Mouse (Mus musculus) embryonic facial prominence, embryonic 11.5 days (tissue): ENCODE measurements around the gene Ntn1. TPM values are rescaled to one million over a fixed set of nuclear protein-coding genes. Genes with fewer than 3 reads are reported as not detected.
A peak's percentile ranks its signal among the peaks of the same experiment; 100 is the strongest.

Source experiments
- ATAC-seq: fragments of 200-750 bp; cut with Nextera tagmentation; replicated peaks from 2 replicates; pipeline ENCODE4 v1.8.0; 2017; ENCODE audit warnings: low read depth; ENCODE audit not compliant: insufficient number of reproducible peaks, low FRiP score, low TSS enrichment
- DNase-seq: peaks from one replicate; pipeline ENCODE4 v3.0.0-alpha.2; 2015; ENCODE audit warnings: low spot score
- H3K27ac ChIP-seq: fragments of 300-500 bp; sonication (generic); replicated peaks from 2 replicates; pipeline ENCODE4 v1.5.1; 2014; ENCODE audit warnings: mild to moderate bottlenecking, low read depth, low read length, control low read depth
- H3K27me3 ChIP-seq: fragments of 300-500 bp; sonication (generic); 2 replicates; pipeline ENCODE4 v1.6.1; 2014; ENCODE audit warnings: mild to moderate bottlenecking, low read length, moderate library complexity, mixed read lengths; ENCODE audit not compliant: control insufficient read depth, insufficient read depth
- H3K36me3 ChIP-seq: fragments of 300-500 bp; sonication (generic); replicated peaks from 2 replicates; pipeline ENCODE4 v1.6.1; 2014; ENCODE audit warnings: low read depth, mild to moderate bottlenecking, low read length, moderate library complexity, mixed read lengths; ENCODE audit not compliant: control insufficient read depth, insufficient read depth
- H3K4me1 ChIP-seq: fragments of 300-500 bp; sonication (generic); 2 replicates; pipeline ENCODE4 v1.6.1; 2014; ENCODE audit warnings: low read length, mixed read lengths; ENCODE audit not compliant: control insufficient read depth, insufficient read depth
- H3K4me2 ChIP-seq: fragments of 300-500 bp; sonication (generic); 2 replicates; pipeline ENCODE4 v1.6.1; 2014; ENCODE audit warnings: low read depth, mild to moderate bottlenecking, control low read depth, low read length, moderate library complexity
- H3K4me3 ChIP-seq: fragments of 300-500 bp; sonication (generic); 2 replicates; pipeline ENCODE4 v1.5.1; 2014; ENCODE audit warnings: low read depth, low read length, control low read depth
- H3K9ac ChIP-seq: fragments of 300-500 bp; sonication (generic); replicated peaks from 2 replicates; pipeline ENCODE4 v1.6.1; 2014; ENCODE audit warnings: mild to moderate bottlenecking, control low read depth, low read length
- H3K9me3 ChIP-seq: fragments of 300-500 bp; sonication (generic); replicated peaks from 2 replicates; pipeline ENCODE4 v1.6.1; 2016; ENCODE audit warnings: mild to moderate bottlenecking, low read length, inconsistent platforms, mixed read lengths; ENCODE audit not compliant: control insufficient read depth
- WGBS: fragments of 180-500 bp; shearing (Covaris S2); extraction: QIAGEN DNeasy Blood & Tissue Kit; methylation state at CpG from one replicate; pipeline ENCODE4 v1.1.7; 2014; 5-methylcytosine and 5-hydroxymethylcytosine counted together
- polyA plus RNA-seq: library from polyadenylated mRNA; unstranded; fragments of >200 nt; fragmentation: Nextera tagmentation; extraction: Ambion mirVana; gene quantifications from 2 replicates; pipeline ENCODE4 v1.2.1, GENCODE M21; 2014

Gene Ntn1
- polyA plus RNA-seq, 1 experiment from 2014 or later = 3.2 TPM

GRCm38 (mm10) chr11:68223143-68223542 is 177.5 kb downstream of the Ntn1 start:
- H3K27me3 ChIP-seq = no peaks in the 10 kb centered on the region
- 59% methylated on average over 13 of the region's 13 CpGs for WGBS
- H3K9me3 ChIP-seq = no peaks in the 10 kb centered on the region
- peaks cover 4% of the 10 kb centered on the region; the same call in 1 of the 2 replicates for H3K4me1 ChIP-seq
- DNase-seq = no peak
- no peak for ATAC-seq
- H3K9ac ChIP-seq = no peak overlapping the region
- no peak overlapping the region for H3K27ac ChIP-seq
- no peak overlapping the region for H3K4me3 ChIP-seq
- no peaks in the 10 kb centered on the region for H3K36me3 ChIP-seq
- no peak overlapping the region for H3K4me2 ChIP-seq

- 86% methylated on average over 7 of the region's 7 CpGs for WGBS
- Histone ChIP-seq H3K36me3 (no peaks in the 10 kb centered on the region), H3K4me1 (peaks cover 4% of the 10 kb centered on the region; the same call in 1 of the 2 replicates), H3K9ac (no peak overlapping the region), H3K4me2 (no peak overlapping the region), H3K9me3 (no peaks in the 10 kb centered on the region), H3K4me3 (no peak overlapping the region), H3K27ac (no peak overlapping the region), H3K27me3 (no peaks in the 10 kb centered on the region)
- ATAC-seq = no peak
- DNase-seq = no peak
Observed at GRCm38 (mm10) chr11:68222209-68222608, 178.4 kb downstream of the Ntn1 start.

GRCm38 (mm10) chr11:68220733-68221132 is 179.9 kb downstream of the Ntn1 start:
- Histone ChIP-seq H3K9ac (no peak overlapping the region), H3K36me3 (no peaks in the 10 kb centered on the region), H3K27ac (no peak overlapping the region), H3K27me3 (no peaks in the 10 kb centered on the region), H3K4me3 (no peak overlapping the region), H3K4me2 (no peak overlapping the region), H3K4me1 (peaks cover 4% of the 10 kb centered on the region), H3K9me3 (no peaks in the 10 kb centered on the region)
- WGBS = 37% methylated on average over 4 of the region's 4 CpGs
- ATAC-seq (no peak), DNase-seq (peak; percentile 73)

- ATAC-seq = no peak
- DNase-seq = no peak
- WGBS = 72% methylated on average over 11 of the region's 11 CpGs
- Histone ChIP-seq H3K9ac (no peak overlapping the region), H3K36me3 (no peaks in the 10 kb centered on the region), H3K9me3 (no peaks in the 10 kb centered on the region), H3K4me3 (no peak overlapping the region), H3K4me1 (peaks cover 15% of the 10 kb centered on the region), H3K4me2 (no peak overlapping the region), H3K27ac (no peak overlapping the region), H3K27me3 (no peaks in the 10 kb centered on the region)
Observed at GRCm38 (mm10) chr11:68216041-68216440, 184.6 kb downstream of the Ntn1 start.

GRCm38 (mm10) chr11:68215206-68215912 is 185.3 kb downstream of the Ntn1 start:
- no peaks in the 10 kb centered on the region for H3K27me3 ChIP-seq
- 0 out of 2 replicates have a peak, but pooled peaks have one; percentile 42 for ATAC-seq

GRCm38 (mm10) chr11:68214496-68215205 is 186.0 kb downstream of the Ntn1 start:
- no peaks in the 10 kb centered on the region for H3K9me3 ChIP-seq
- no peak overlapping the region for H3K9ac ChIP-seq
- H3K4me3 ChIP-seq = no peak overlapping the region
- no peaks in the 10 kb centered on the region for H3K27me3 ChIP-seq
- 70% methylated on average over 9 of the region's 9 CpGs for WGBS
- no peak for ATAC-seq
- DNase-seq = no peak
- no peaks in the 10 kb centered on the region for H3K36me3 ChIP-seq
- peaks cover 10% of the 10 kb centered on the region for H3K4me1 ChIP-seq
- H3K4me2 ChIP-seq = no peak overlapping the region
- 0 out of 2 replicates have a peak overlapping the region, but pooled peaks have one; percentile 16 for H3K27ac ChIP-seq

More at GRCm38 (mm10) chr11:68215206-68215912, 185.3 kb downstream of the Ntn1 start:
- Histone ChIP-seq H3K9me3 (no peaks in the 10 kb centered on the region), H3K4me2 (no peak overlapping the region), H3K36me3 (no peaks in the 10 kb centered on the region), H3K4me3 (no peak overlapping the region), H3K4me1 (peaks cover 10% of the 10 kb centered on the region), H3K27ac (peak overlapping the region; percentile 17; the same call in 1 of the 2 replicates), H3K9ac (no peak overlapping the region; the same call in 1 of the 2 replicates)
- peak; percentile 85 for DNase-seq
- whole genome bisulfite sequencing = 34% methylated on average over 6 of the region's 6 CpGs

- Histone ChIP-seq H3K4me2 (no peak overlapping the region), H3K36me3 (no peaks in the 10 kb centered on the region), H3K9me3 (no peaks in the 10 kb centered on the region), H3K27me3 (no peaks in the 10 kb centered on the region), H3K9ac (no peak overlapping the region), H3K27ac (no peak overlapping the region), H3K4me3 (no peak overlapping the region), H3K4me1 (peaks cover 10% of the 10 kb centered on the region)
- DNase-seq = no peak
- 76% methylated on average over 3 of the region's 3 CpGs for WGBS
- no peak for ATAC-seq
Observed at GRCm38 (mm10) chr11:68213896-68214295, 186.7 kb downstream of the Ntn1 start.
